Mouse (Mus musculus): Measurements from ENCODE around the gene Rnaseh1. TPM values are rescaled to one million over a fixed set of nuclear protein-coding genes. Genes with fewer than 3 reads are reported as not detected.

The Rnaseh1 gene
- polyA plus RNA-seq, 1 experiment from 2014 or later: 18.6 TPM

DNA sequence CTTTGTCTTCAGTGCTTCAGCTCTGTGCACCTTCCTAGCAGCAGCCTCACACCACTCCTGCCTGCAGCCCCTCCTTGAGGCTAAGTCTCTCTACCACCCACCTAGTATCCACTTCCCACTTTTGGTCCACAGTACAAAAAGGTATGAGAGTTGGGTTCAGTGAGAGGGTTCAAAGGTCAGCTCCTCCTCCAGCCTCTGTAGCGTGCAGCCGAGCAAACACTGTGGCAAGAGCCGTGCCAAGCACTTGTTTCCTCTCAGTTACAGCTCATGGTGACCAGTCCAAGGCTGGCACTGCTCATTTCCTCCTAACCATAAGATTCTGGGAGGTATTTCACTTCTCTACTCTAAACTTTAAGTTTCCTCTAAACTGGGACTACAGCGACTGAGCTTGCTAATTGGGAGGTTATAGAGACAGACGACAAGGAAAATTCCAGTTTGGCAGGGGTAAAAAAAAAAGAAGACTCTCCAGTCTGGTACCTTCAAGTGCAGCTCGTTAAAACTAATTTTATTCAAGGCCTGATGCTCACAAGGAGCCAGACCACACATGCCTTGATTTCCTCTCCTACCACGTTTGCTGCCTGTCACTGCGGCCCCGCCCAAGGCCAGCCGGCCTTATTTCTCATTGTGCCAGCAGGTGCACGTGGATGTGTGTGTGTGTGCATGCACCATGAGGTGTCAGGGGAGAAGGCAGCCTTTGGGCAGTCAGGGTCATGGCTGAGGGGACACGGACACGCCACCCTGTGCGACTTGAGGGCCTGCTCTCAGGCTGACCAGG is 48.6 kb downstream of the Rnaseh1 start:
- ATAC-seq (ENCODE audit: low FRiP score, low TSS enrichment) (no peak), DNase-seq (no peak)
- WGBS: 62% methylated on average over 14 of the region's 14 CpGs
- H3K4me2 ChIP-seq (ENCODE audit: low read length): no peak overlapping the region
- H3K4me1 ChIP-seq (ENCODE audit: control insufficient read depth, insufficient read depth, low read length): peaks cover 15% of the 10 kb centered on the region; the same call in 1 of the 2 replicates
- H3K9me3 ChIP-seq (ENCODE audit: control insufficient read depth, low read length): no peaks in the 10 kb centered on the region
- no peak overlapping the region for H3K9ac ChIP-seq (replicated peaks; ENCODE audit: low read length)
- no peak overlapping the region for H3K4me3 ChIP-seq (replicated peaks; ENCODE audit: low read depth, low read length)
- H3K27me3 ChIP-seq (ENCODE audit: control insufficient read depth, insufficient read depth, low read length): no peaks in the 10 kb centered on the region
- peaks cover 15% of the 10 kb centered on the region for H3K36me3 ChIP-seq (ENCODE audit: control insufficient read depth, insufficient read depth, low read length)
- 0 out of 2 replicates have a peak overlapping the region, but pooled peaks have one; percentile 20 for H3K27ac ChIP-seq (replicated peaks; ENCODE audit: low read depth, low read length)

DNA sequence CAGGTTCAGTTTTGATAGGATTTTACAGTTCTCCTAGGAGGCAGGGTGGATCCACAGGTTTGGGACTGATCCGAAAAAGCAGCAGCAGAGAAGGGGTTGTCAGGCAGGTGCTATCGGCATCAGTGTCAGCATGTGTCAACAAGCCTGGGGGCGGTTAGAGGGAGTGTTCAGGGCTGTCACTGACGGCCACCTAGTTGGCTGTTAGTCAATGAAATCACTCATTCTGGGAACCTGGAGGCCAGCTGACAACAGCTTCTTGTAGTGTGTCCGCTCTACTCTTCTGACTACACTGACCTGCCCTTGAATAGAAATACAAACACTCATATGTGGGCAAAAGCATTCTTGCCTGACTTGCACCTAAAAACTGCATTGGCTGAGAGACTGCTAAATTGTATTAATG is 49.7 kb downstream of the Rnaseh1 start:
- H3K9me3 ChIP-seq (ENCODE audit: control insufficient read depth, low read length): no peaks in the 10 kb centered on the region
- WGBS: 77% methylated on average over 5 of the region's 5 CpGs
- no peaks in the 10 kb centered on the region for H3K27me3 ChIP-seq (ENCODE audit: control insufficient read depth, insufficient read depth, low read length)
- no peak overlapping the region for H3K4me3 ChIP-seq (replicated peaks; ENCODE audit: low read depth, low read length)
- peaks cover 16% of the 10 kb centered on the region; the same call in 1 of the 2 replicates for H3K4me1 ChIP-seq (ENCODE audit: control insufficient read depth, insufficient read depth, low read length)
- H3K4me2 ChIP-seq (ENCODE audit: low read length): no peak overlapping the region
- peak; percentile 8 for DNase-seq
- peaks cover 17% of the 10 kb centered on the region; the same call in 1 of the 2 replicates for H3K36me3 ChIP-seq (ENCODE audit: control insufficient read depth, insufficient read depth, low read length)
- H3K9ac ChIP-seq (replicated peaks; ENCODE audit: low read length): peak overlapping the region; percentile 14; the same call in 1 of the 2 replicates
- H3K27ac ChIP-seq (replicated peaks; ENCODE audit: low read depth, low read length): peak overlapping the region; percentile 78
- ATAC-seq (ENCODE audit: low FRiP score, low TSS enrichment): no peak

DNA sequence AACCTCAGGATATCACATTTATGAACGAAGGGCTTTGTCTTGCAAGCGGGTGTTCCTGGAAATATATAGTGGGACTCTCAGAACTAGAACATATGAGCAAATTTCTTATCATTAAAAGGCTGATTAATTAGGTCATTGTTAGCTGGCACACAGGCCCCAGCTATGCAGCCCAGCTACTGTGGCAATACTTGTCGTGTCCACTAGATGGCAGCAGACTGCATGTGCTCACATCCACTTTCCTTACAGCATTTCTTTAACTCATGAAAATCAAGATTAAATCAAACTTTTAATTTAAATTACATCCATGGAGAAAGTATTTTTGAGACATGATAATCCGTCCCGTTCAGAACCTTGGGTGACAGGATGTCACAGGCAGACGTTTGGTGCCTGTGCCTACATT is 50.3 kb downstream of the Rnaseh1 start:
- H3K4me3 ChIP-seq (replicated peaks; ENCODE audit: low read depth, low read length): no peak overlapping the region
- ATAC-seq (ENCODE audit: low FRiP score, low TSS enrichment) (peak; percentile 55; the same call in 1 of the 2 replicates), DNase-seq (peak; percentile 92)
- H3K4me1 ChIP-seq (ENCODE audit: control insufficient read depth, insufficient read depth, low read length): peaks cover 22% of the 10 kb centered on the region
- peak overlapping the region; percentile 89 for H3K27ac ChIP-seq (replicated peaks; ENCODE audit: low read depth, low read length)
- no peak overlapping the region for H3K4me2 ChIP-seq (ENCODE audit: low read length)
- WGBS: 10% methylated on average over 6 of the region's 6 CpGs
- no peaks in the 10 kb centered on the region for H3K27me3 ChIP-seq (ENCODE audit: control insufficient read depth, insufficient read depth, low read length)
- H3K9me3 ChIP-seq (ENCODE audit: control insufficient read depth, low read length): no peaks in the 10 kb centered on the region
- peak overlapping the region; percentile 42 for H3K9ac ChIP-seq (replicated peaks; ENCODE audit: low read length)
- peaks cover 17% of the 10 kb centered on the region; the same call in 1 of the 2 replicates for H3K36me3 ChIP-seq (ENCODE audit: control insufficient read depth, insufficient read depth, low read length)

GRCm38 (mm10) chr12:28700101-28700511 is 50.7 kb downstream of the Rnaseh1 start:
- WGBS: 26% methylated on average over 3 of the region's 3 CpGs

DNA sequence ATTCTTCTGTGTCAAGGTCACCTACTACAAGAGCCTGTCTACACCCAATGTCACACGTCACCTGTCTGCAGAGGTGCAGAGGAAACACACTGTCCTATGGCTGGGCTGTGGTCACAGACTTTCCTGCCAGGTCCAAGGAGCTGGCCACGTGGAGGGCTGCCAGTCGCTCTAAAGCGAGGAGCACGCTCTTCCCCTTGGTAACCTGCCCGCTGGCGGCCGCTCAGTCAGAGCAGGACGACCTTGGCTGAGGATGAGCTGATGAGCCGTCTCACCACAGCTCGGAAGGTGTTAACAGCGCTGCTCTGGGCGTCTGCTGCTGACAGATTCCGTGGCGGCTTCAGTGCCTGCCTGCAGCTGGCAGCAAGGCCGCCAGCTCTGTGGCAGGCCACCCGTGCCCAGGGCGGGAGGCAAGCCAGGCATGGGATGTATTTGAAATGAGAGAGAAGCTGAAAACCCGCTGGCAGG is 51.2 kb downstream of the Rnaseh1 start:
- Histone ChIP-seq H3K4me3 (replicated peaks; ENCODE audit: low read depth, low read length) (no peak overlapping the region), H3K9me3 (ENCODE audit: control insufficient read depth, low read length) (no peaks in the 10 kb centered on the region), H3K4me1 (ENCODE audit: control insufficient read depth, insufficient read depth, low read length) (peaks cover 28% of the 10 kb centered on the region), H3K27ac (replicated peaks; ENCODE audit: low read depth, low read length) (peak overlapping the region; percentile 89), H3K27me3 (ENCODE audit: control insufficient read depth, insufficient read depth, low read length) (no peaks in the 10 kb centered on the region), H3K36me3 (ENCODE audit: control insufficient read depth, insufficient read depth, low read length) (peaks cover 11% of the 10 kb centered on the region; the same call in 1 of the 2 replicates), H3K4me2 (ENCODE audit: low read length) (no peak overlapping the region), H3K9ac (replicated peaks; ENCODE audit: low read length) (peak overlapping the region; percentile 42; the same call in 1 of the 2 replicates)
- ATAC-seq (ENCODE audit: low FRiP score, low TSS enrichment): peak; percentile 29; the same call in 1 of the 2 replicates
- 72% methylated on average over 19 of the region's 19 CpGs for WGBS
- peak; percentile 60 for DNase-seq

More at GRCm38 (mm10) chr12:28700101-28700511, 50.7 kb downstream of the Rnaseh1 start:
- Histone ChIP-seq H3K4me2 (ENCODE audit: low read length) (no peak overlapping the region), H3K27me3 (ENCODE audit: control insufficient read depth, insufficient read depth, low read length) (no peaks in the 10 kb centered on the region), H3K4me1 (ENCODE audit: control insufficient read depth, insufficient read depth, low read length) (peaks cover 26% of the 10 kb centered on the region), H3K36me3 (ENCODE audit: control insufficient read depth, insufficient read depth, low read length) (peaks cover 14% of the 10 kb centered on the region; the same call in 1 of the 2 replicates), H3K9ac (replicated peaks; ENCODE audit: low read length) (peak overlapping the region; percentile 42), H3K9me3 (ENCODE audit: control insufficient read depth, low read length) (no peaks in the 10 kb centered on the region), H3K4me3 (replicated peaks; ENCODE audit: low read depth, low read length) (no peak overlapping the region), H3K27ac (replicated peaks; ENCODE audit: low read depth, low read length) (peak overlapping the region; percentile 89)
- DNase-seq: no peak
- no peak for ATAC-seq (ENCODE audit: low FRiP score, low TSS enrichment)

GRCm38 (mm10) chr12:28701302-28701701 is 51.9 kb downstream of the Rnaseh1 start:
- 92% methylated on average over 11 of the region's 11 CpGs for WGBS
- ATAC-seq (ENCODE audit: low FRiP score, low TSS enrichment): no peak
- Histone ChIP-seq H3K9ac (replicated peaks; ENCODE audit: low read length) (no peak overlapping the region), H3K27ac (replicated peaks; ENCODE audit: low read depth, low read length) (peak overlapping the region; percentile 89; the same call in 1 of the 2 replicates), H3K4me1 (ENCODE audit: control insufficient read depth, insufficient read depth, low read length) (peaks cover 28% of the 10 kb centered on the region), H3K27me3 (ENCODE audit: control insufficient read depth, insufficient read depth, low read length) (no peaks in the 10 kb centered on the region), H3K9me3 (ENCODE audit: control insufficient read depth, low read length) (no peaks in the 10 kb centered on the region), H3K4me2 (ENCODE audit: low read length) (no peak overlapping the region), H3K4me3 (replicated peaks; ENCODE audit: low read depth, low read length) (no peak overlapping the region), H3K36me3 (ENCODE audit: control insufficient read depth, insufficient read depth, low read length) (0 out of 2 replicates have a peak, but pooled peaks cover 8% of the 10 kb centered on the region)
- no peak for DNase-seq

DNA sequence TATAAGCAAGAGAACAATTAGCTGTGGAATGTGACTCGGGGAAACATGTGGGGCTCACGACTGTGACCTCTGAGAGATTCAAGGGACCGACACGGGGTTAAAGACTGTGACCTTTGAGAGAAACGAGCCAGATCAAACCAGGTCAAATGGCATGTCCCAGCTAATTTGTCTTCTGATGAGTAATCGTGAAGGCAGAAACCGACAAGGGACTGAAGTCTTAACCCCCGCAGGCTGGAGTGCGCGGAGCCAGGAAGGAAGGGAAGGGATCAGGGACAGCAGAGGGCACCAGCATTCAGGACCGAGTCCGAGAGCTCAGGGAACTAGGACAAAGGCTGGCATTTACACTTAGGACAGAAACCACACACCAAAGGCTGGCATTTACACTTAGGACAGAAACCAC is 55.0 kb downstream of the Rnaseh1 start:
- Histone ChIP-seq H3K9ac (replicated peaks; ENCODE audit: low read length) (peak overlapping the region; percentile 13; the same call in 1 of the 2 replicates), H3K4me3 (replicated peaks; ENCODE audit: low read depth, low read length) (no peak overlapping the region), H3K27ac (replicated peaks; ENCODE audit: low read depth, low read length) (peak overlapping the region; percentile 41; the same call in 1 of the 2 replicates), H3K27me3 (ENCODE audit: control insufficient read depth, insufficient read depth, low read length) (no peaks in the 10 kb centered on the region), H3K9me3 (ENCODE audit: control insufficient read depth, low read length) (no peaks in the 10 kb centered on the region), H3K36me3 (ENCODE audit: control insufficient read depth, insufficient read depth, low read length) (peaks cover 10% of the 10 kb centered on the region), H3K4me2 (ENCODE audit: low read length) (no peak overlapping the region), H3K4me1 (ENCODE audit: control insufficient read depth, insufficient read depth, low read length) (peaks cover 23% of the 10 kb centered on the region)
- WGBS: 6% methylated on average over 12 of the region's 12 CpGs
- DNase-seq: peak; percentile 60
- no peak for ATAC-seq (ENCODE audit: low FRiP score, low TSS enrichment)

DNA sequence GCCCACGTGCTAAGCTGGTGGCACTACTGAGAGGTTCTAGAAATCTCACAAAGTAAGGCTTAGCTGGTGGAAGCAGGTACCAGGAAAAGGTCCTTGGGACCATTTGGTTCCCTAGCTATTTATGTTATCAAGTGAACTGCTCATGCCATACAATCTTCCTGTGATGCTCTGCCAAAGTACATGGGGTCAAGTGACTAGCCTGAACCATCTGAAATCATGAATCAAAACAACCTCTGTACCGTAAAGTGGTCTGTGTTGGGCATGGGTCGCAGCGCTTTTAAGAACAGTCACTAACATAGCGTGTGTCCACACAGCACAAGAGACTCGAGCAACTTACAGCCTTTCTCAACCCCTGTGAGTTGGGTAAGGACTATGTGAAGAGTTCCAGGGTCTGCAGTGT is 55.8 kb downstream of the Rnaseh1 start:
- Histone ChIP-seq H3K27ac (replicated peaks; ENCODE audit: low read depth, low read length) (0 out of 2 replicates have a peak overlapping the region, but pooled peaks have one; percentile 41), H3K4me1 (ENCODE audit: control insufficient read depth, insufficient read depth, low read length) (peaks cover 17% of the 10 kb centered on the region), H3K4me3 (replicated peaks; ENCODE audit: low read depth, low read length) (no peak overlapping the region), H3K27me3 (ENCODE audit: control insufficient read depth, insufficient read depth, low read length) (no peaks in the 10 kb centered on the region), H3K36me3 (ENCODE audit: control insufficient read depth, insufficient read depth, low read length) (peaks cover 16% of the 10 kb centered on the region), H3K4me2 (ENCODE audit: low read length) (no peak overlapping the region), H3K9me3 (ENCODE audit: control insufficient read depth, low read length) (no peaks in the 10 kb centered on the region), H3K9ac (replicated peaks; ENCODE audit: low read length) (peak overlapping the region; percentile 13; the same call in 1 of the 2 replicates)
- 88% methylated on average over 6 of the region's 6 CpGs for WGBS
- DNase-seq (no peak), ATAC-seq (ENCODE audit: low FRiP score, low TSS enrichment) (no peak)
